Mouse (Mus musculus): ENCODE measurements around the gene Efna1. TPM values are rescaled to one million over a fixed set of nuclear protein-coding genes. Genes with fewer than 3 reads are reported as not detected.
A peak's percentile ranks its signal among the peaks of the same experiment; 100 is the strongest.

Gene Efna1
- polyA plus RNA-seq, 1 experiment from 2014 or later: 97.1 TPM

GRCm38 (mm10) chr3:89271760-89272159 lies 9.2 kb downstream of the Efna1 start:
- ATAC-seq: no peak
- no peak for TF ChIP-seq CTCF (IDR thresholded peaks at IDR 0.05)
- CTCF ChIA-PET: interaction anchor here (0.9 to 4.0 kb wide), 7 partner anchors 8 to 40 kb away, joined by 3 to 35 read pairs (median 4); partner anchors contain the start of genes Efna1, Krtcap2 and Trim46
- no peaks in the 10 kb centered on the region for H3K27me3 ChIP-seq
- POLR2A ChIA-PET: interaction anchor here (0.6 to 1.9 kb wide), 4 partner anchors 23 to 51 kb away, joined by 3 to 5 read pairs (median 4); partner anchors contain the start of gene Efna3
- in situ Hi-C loops (cut with MboI; ENCODE audit: low pct_unique_long_range_greater_than_20kb): no loop called here
- DNase-seq (ENCODE audit: low read depth, low spot score): no peak

GRCm38 (mm10) chr3:89270891-89271290 lies 10.1 kb downstream of the Efna1 start:
- no peak for DNase-seq (ENCODE audit: low read depth, low spot score)
- ATAC-seq: peak; percentile 37
- no peak for TF ChIP-seq CTCF (IDR thresholded peaks at IDR 0.05)
- ChIA-PET POLR2A (interaction anchor here (0.6 to 5.1 kb wide), 8 partner anchors 7 to 183 kb away, joined by 3 to 31 read pairs (median 4); partner anchors contain the start of genes Krtcap2 and Trim46), CTCF (interaction anchor here (1.0 to 4.0 kb wide), 6 partner anchors 8 to 29 kb away, joined by 3 to 35 read pairs (median 6); partner anchors contain the start of genes Krtcap2 and Trim46)
- H3K27me3 ChIP-seq: no peaks in the 10 kb centered on the region
- in situ Hi-C loops (cut with MboI; ENCODE audit: low pct_unique_long_range_greater_than_20kb): no loop called here

- H3K27me3 ChIP-seq: no peaks in the 10 kb centered on the region
- ChIA-PET CTCF (interaction anchor here (1.1 to 4.0 kb wide), 5 partner anchors 12 to 29 kb away, joined by 3 to 35 read pairs (median 7); partner anchors contain the start of genes Krtcap2 and Trim46), POLR2A (interaction anchor here (0.9 to 5.1 kb wide), 9 partner anchors 8 to 38 kb away, joined by 3 to 31 read pairs (median 3); partner anchors contain the start of genes Krtcap2 and Trim46)
- ATAC-seq (peak; percentile 24), DNase-seq (ENCODE audit: low read depth, low spot score) (no peak)
- in situ Hi-C loops (cut with MboI; ENCODE audit: low pct_unique_long_range_greater_than_20kb): no loop called here
- TF ChIP-seq CTCF (IDR thresholded peaks at IDR 0.05): no peak
Observed at GRCm38 (mm10) chr3:89270051-89270755, 10.7 kb downstream of the Efna1 start, which contains the start of gene Slc50a1. Gene Slc50a1 (minus strand): TSS chr3:89270570.

- ChIA-PET POLR2A (interaction anchor here (0.7 to 5.1 kb wide), 4 partner anchors 9 to 24 kb away, joined by 3 to 31 read pairs (median 4); no protein-coding TSS in a partner anchor), CTCF (interaction anchor here (0.6 to 4.0 kb wide), 4 partner anchors 9 to 23 kb away, joined by 3 to 35 read pairs (median 3); partner anchors contain the start of genes Krtcap2 and Trim46)
- DNase-seq (ENCODE audit: low read depth, low spot score): no peak
- TF ChIP-seq CTCF (IDR thresholded peaks at IDR 0.05): no peak
- ATAC-seq: no peak
- in situ Hi-C loops (cut with MboI; ENCODE audit: low pct_unique_long_range_greater_than_20kb): no loop called here
- H3K27me3 ChIP-seq: no peaks in the 10 kb centered on the region
Observed at GRCm38 (mm10) chr3:89268916-89269315, 12.0 kb downstream of the Efna1 start.

GRCm38 (mm10) chr3:89266439-89266893 lies 14.5 kb downstream of the Efna1 start:
- DNase-seq (ENCODE audit: low read depth, low spot score) (no peak), ATAC-seq (peak; percentile 74)
- ChIA-PET POLR2A (interaction anchor here (0.5 to 5.1 kb wide), 5 partner anchors 12 to 151 kb away, joined by 3 to 31 read pairs (median 4); partner anchors contain the start of genes Krtcap2 and Trim46), CTCF (interaction anchor here (0.8 to 1.2 kb wide), 7 partner anchors 13 to 51 kb away, joined by 3 to 4 read pairs (median 3); partner anchors contain the start of genes Krtcap2 and Trim46)
- in situ Hi-C loops (cut with MboI; ENCODE audit: low pct_unique_long_range_greater_than_20kb): no loop called here
- H3K27me3 ChIP-seq: no peaks in the 10 kb centered on the region
- TF ChIP-seq CTCF (IDR thresholded peaks at IDR 0.05): no peak

GRCm38 (mm10) chr3:89262417-89262816 lies 18.5 kb downstream of the Efna1 start:
- H3K27me3 ChIP-seq: peaks cover 19% of the 10 kb centered on the region
- TF ChIP-seq CTCF (IDR thresholded peaks at IDR 0.05): no peak
- ChIA-PET POLR2A (no interaction called here), CTCF (interaction anchor here (1.1 to 1.4 kb wide), 2 partner anchors 10 to 11 kb away, joined by 4 read pairs; no protein-coding TSS in a partner anchor)
- DNase-seq (ENCODE audit: low read depth, low spot score): no peak
- no peak for ATAC-seq
- in situ Hi-C loops (cut with MboI; ENCODE audit: low pct_unique_long_range_greater_than_20kb): no loop called here

- in situ Hi-C loops (cut with MboI; ENCODE audit: low pct_unique_long_range_greater_than_20kb): no loop called here
- H3K27me3 ChIP-seq: peaks cover 20% of the 10 kb centered on the region
- ChIA-PET POLR2A (no interaction called here), CTCF (no interaction called here)
- TF ChIP-seq CTCF (IDR thresholded peaks at IDR 0.05): no peak
- DNase-seq (ENCODE audit: low read depth, low spot score): no peak
- ATAC-seq: no peak
Observed at GRCm38 (mm10) chr3:89260211-89260610, 20.7 kb downstream of the Efna1 start.

- in situ Hi-C loops (cut with MboI; ENCODE audit: low pct_unique_long_range_greater_than_20kb): no loop called here
- peaks cover 20% of the 10 kb centered on the region for H3K27me3 ChIP-seq
- no peak for TF ChIP-seq CTCF (IDR thresholded peaks at IDR 0.05)
- POLR2A ChIA-PET: interaction anchor here (1.2 kb wide), 2 partner anchors 9 to 10 kb away, joined by 3 read pairs; no protein-coding TSS in a partner anchor
- DNase-seq (ENCODE audit: low read depth, low spot score) (no peak), ATAC-seq (no peak)
- CTCF ChIA-PET: interaction anchor here (1.4 to 5.0 kb wide), 3 partner anchors 9 to 23 kb away, joined by 5 to 25 read pairs (median 22); partner anchors contain the start of genes Efna1, Krtcap2 and Trim46
Observed at GRCm38 (mm10) chr3:89259076-89259475, 21.9 kb downstream of the Efna1 start, which contains the start of gene Dpm3. Gene Dpm3 (plus strand): TSS chr3:89259358.

GRCm38 (mm10) chr3:89256177-89256576 lies 24.8 kb downstream of the Efna1 start:
- ChIA-PET CTCF (interaction anchor here (1.1 to 5.0 kb wide), 4 partner anchors 10 to 30 kb away, joined by 3 to 25 read pairs (median 12); partner anchors contain the start of genes Efna1, Krtcap2 and Trim46), POLR2A (no interaction called here)
- peaks cover 20% of the 10 kb centered on the region for H3K27me3 ChIP-seq
- no peak for DNase-seq (ENCODE audit: low read depth, low spot score)
- in situ Hi-C loops (cut with MboI; ENCODE audit: low pct_unique_long_range_greater_than_20kb): no loop called here
- ATAC-seq: no peak
- TF ChIP-seq CTCF (IDR thresholded peaks at IDR 0.05): no peak

- ATAC-seq: no peak
- no peak for DNase-seq (ENCODE audit: low read depth, low spot score)
- no peak for TF ChIP-seq CTCF (IDR thresholded peaks at IDR 0.05)
- POLR2A ChIA-PET: no interaction called here
- CTCF ChIA-PET: interaction anchor here (4.4 to 5.0 kb wide), 2 partner anchors 8 to 27 kb away, joined by 22 to 25 read pairs; partner anchors contain the start of genes Efna1, Krtcap2 and Trim46
- in situ Hi-C loops (cut with MboI; ENCODE audit: low pct_unique_long_range_greater_than_20kb): no loop called here
- H3K27me3 ChIP-seq: peaks cover 20% of the 10 kb centered on the region
Observed at GRCm38 (mm10) chr3:89254994-89255393, 25.9 kb downstream of the Efna1 start.
